Mouse (Mus musculus) bone marrow macrophage, adult 2 months (primary cell): ENCODE data around the gene Hspa12b.

Experiments used
- CTCF ChIP-seq: IDR thresholded peaks from 2 replicates; pipeline ENCODE4 v1.5.1; 2012; ENCODE audit warnings: low read depth, mild to moderate bottlenecking, low read length, moderate library complexity
- POLR2A ChIP-seq: IDR thresholded peaks from 2 replicates; pipeline ENCODE4 v1.6.1; 2012; ENCODE audit warnings: mild to moderate bottlenecking, low read depth, low read length, borderline replicate concordance

DNA sequence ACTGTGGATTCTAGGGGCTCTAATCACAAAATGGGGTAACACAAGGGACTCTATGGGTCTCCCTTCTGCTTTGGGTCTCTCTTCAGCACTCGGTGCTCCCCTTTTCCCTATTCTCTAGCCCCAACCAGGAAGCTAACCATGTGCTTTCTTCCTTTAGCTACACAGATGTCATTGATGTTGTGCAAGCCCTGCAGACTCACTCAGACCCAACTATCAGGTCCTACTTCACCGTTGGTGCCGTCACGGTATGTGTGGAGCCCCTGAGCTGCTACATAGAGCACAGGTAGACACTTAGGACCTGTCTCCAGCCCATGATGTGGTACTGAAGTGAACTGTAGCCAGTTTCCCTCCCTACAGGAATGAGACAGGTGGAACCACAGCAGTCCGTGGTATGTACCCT, 21.1 kb upstream of the Hspa12b start:
- TF ChIP-seq POLR2A (no peak), CTCF (no peak)
